Mouse (Mus musculus) liver, embryonic 12.5 days (tissue): ENCODE data around the gene Gps1. TPM values are rescaled to one million over a fixed set of nuclear protein-coding genes. Genes with fewer than 3 reads are reported as not detected.

Experiments used
- ATAC-seq: fragments of 200-750 bp; cut with Nextera tagmentation; 2 replicates; pipeline ENCODE4 v1.8.0; 2017; ENCODE audit warnings: moderate number of reproducible peaks, mild to moderate bottlenecking, moderate library complexity
- H3K27ac ChIP-seq: fragments of 300-500 bp; sonication (generic); 2 replicates; pipeline ENCODE4 v1.5.1; 2016; ENCODE audit warnings: mild to moderate bottlenecking
- H3K27me3 ChIP-seq: fragments of 300-500 bp; sonication (generic); replicated peaks from 2 replicates; pipeline ENCODE4 v1.6.1; 2016; ENCODE audit warnings: mild to moderate bottlenecking, moderate library complexity
- H3K36me3 ChIP-seq: fragments of 300-500 bp; sonication (generic); 2 replicates; pipeline ENCODE4 v1.6.1; 2016; ENCODE audit warnings: mild to moderate bottlenecking, moderate library complexity
- H3K4me1 ChIP-seq: fragments of 300-500 bp; sonication (generic); 2 replicates; pipeline ENCODE4 v1.6.1; 2016
- H3K4me2 ChIP-seq: fragments of 300-500 bp; sonication (generic); 2 replicates; pipeline ENCODE4 v1.6.1; 2016; ENCODE audit warnings: mild to moderate bottlenecking, moderate library complexity
- H3K4me3 ChIP-seq: fragments of 300-500 bp; sonication (generic); 2 replicates; pipeline ENCODE4 v1.5.1; 2016; ENCODE audit warnings: mild to moderate bottlenecking, moderate library complexity
- H3K9ac ChIP-seq: fragments of 300-500 bp; sonication (generic); 2 replicates; pipeline ENCODE4 v1.6.1; 2016; ENCODE audit warnings: mild to moderate bottlenecking, moderate library complexity
- H3K9me3 ChIP-seq: fragments of 300-500 bp; sonication (generic); replicated peaks from 2 replicates; pipeline ENCODE4 v1.6.1; 2016; ENCODE audit warnings: mild to moderate bottlenecking, moderate library complexity
- WGBS: fragments of 180-500 bp; shearing (Covaris S2); methylation state at CpG from one replicate; pipeline ENCODE4 v1.1.7; 2016; ENCODE audit not compliant: insufficient replicate concordance; 5-methylcytosine and 5-hydroxymethylcytosine counted together
- polyA plus RNA-seq: library from polyadenylated mRNA; unstranded; fragments of >200 nt; fragmentation: Nextera tagmentation; extraction: Ambion mirVana; gene quantifications from 2 replicates; pipeline ENCODE4 v1.2.1, GENCODE M21; 2016

Gene Gps1
- polyA plus RNA-seq, 1 experiment from 2014 or later, result 135 TPM

- no peaks in the 10 kb centered on the region for H3K27me3 ChIP-seq
- 87% methylated on average over 16 of the region's 16 CpGs for WGBS
Observed at GRCm38 (mm10) chr11:120812068-120812467, 28.0 kb downstream of the Gps1 start.

GRCm38 (mm10) chr11:120817358-120817757 lies 33.3 kb downstream of the Gps1 start:
- Histone ChIP-seq H3K9ac (no peak overlapping the region), H3K9me3 (no peaks in the 10 kb centered on the region), H3K27me3 (no peaks in the 10 kb centered on the region), H3K36me3 (peaks cover 100% of the 10 kb centered on the region), H3K4me1 (peaks cover 16% of the 10 kb centered on the region), H3K4me3 (no peak overlapping the region), H3K27ac (no peak overlapping the region), H3K4me2 (no peak overlapping the region)
- WGBS, result 78% methylated on average over 6 of the region's 6 CpGs
- no peak for ATAC-seq

More at GRCm38 (mm10) chr11:120812068-120812467, 28.0 kb downstream of the Gps1 start:
- H3K9me3 ChIP-seq, result no peaks in the 10 kb centered on the region
- H3K27ac ChIP-seq, result no peak overlapping the region
- no peak overlapping the region for H3K4me2 ChIP-seq
- peaks cover 100% of the 10 kb centered on the region for H3K36me3 ChIP-seq
- H3K4me1 ChIP-seq, result no peaks in the 10 kb centered on the region
- H3K9ac ChIP-seq, result no peak overlapping the region
- ATAC-seq, result no peak
- H3K4me3 ChIP-seq, result no peak overlapping the region

GRCm38 (mm10) chr11:120818251-120818650 lies 34.2 kb downstream of the Gps1 start:
- H3K4me3 ChIP-seq, result no peak overlapping the region
- H3K9ac ChIP-seq, result no peak overlapping the region
- H3K4me1 ChIP-seq, result peaks cover 25% of the 10 kb centered on the region
- H3K27ac ChIP-seq, result no peak overlapping the region
- no peak overlapping the region for H3K4me2 ChIP-seq
- H3K36me3 ChIP-seq, result peaks cover 95% of the 10 kb centered on the region
- ATAC-seq, result no peak
- no peaks in the 10 kb centered on the region for H3K9me3 ChIP-seq
- whole genome bisulfite sequencing, result 88% methylated on average over 13 of the region's 13 CpGs
- no peaks in the 10 kb centered on the region for H3K27me3 ChIP-seq

GRCm38 (mm10) chr11:120819556-120819955 lies 35.5 kb downstream of the Gps1 start:
- no peaks in the 10 kb centered on the region for H3K9me3 ChIP-seq
- H3K36me3 ChIP-seq, result peaks cover 82% of the 10 kb centered on the region
- no peak overlapping the region for H3K9ac ChIP-seq
- no peak for ATAC-seq
- H3K27ac ChIP-seq, result no peak overlapping the region
- peaks cover 34% of the 10 kb centered on the region for H3K4me1 ChIP-seq
- no peak overlapping the region for H3K4me2 ChIP-seq
- H3K27me3 ChIP-seq, result no peaks in the 10 kb centered on the region
- WGBS, result 89% methylated on average over 6 of the region's 6 CpGs
- H3K4me3 ChIP-seq, result no peak overlapping the region

- WGBS, result 84% methylated on average over 14 of the region's 14 CpGs
Observed at GRCm38 (mm10) chr11:120820546-120820945, 36.5 kb downstream of the Gps1 start.

GRCm38 (mm10) chr11:120821076-120821922 lies 37.2 kb downstream of the Gps1 start:
- H3K27me3 ChIP-seq, result no peaks in the 10 kb centered on the region
- WGBS, result 83% methylated on average over 14 of the region's 14 CpGs
- H3K9me3 ChIP-seq, result no peaks in the 10 kb centered on the region
- peak overlapping the region; percentile 77 for H3K4me3 ChIP-seq
- no peak overlapping the region; the same call in 1 of the 2 replicates for H3K9ac ChIP-seq
- no peak overlapping the region for H3K27ac ChIP-seq
- H3K4me1 ChIP-seq, result peaks cover 50% of the 10 kb centered on the region
- ATAC-seq, result no peak
- peak overlapping the region; percentile 95 for H3K4me2 ChIP-seq
- peaks cover 67% of the 10 kb centered on the region for H3K36me3 ChIP-seq

More at GRCm38 (mm10) chr11:120820546-120820945, 36.5 kb downstream of the Gps1 start:
- ATAC-seq, result no peak
- no peak overlapping the region for H3K4me2 ChIP-seq
- no peaks in the 10 kb centered on the region for H3K9me3 ChIP-seq
- H3K9ac ChIP-seq, result no peak overlapping the region
- no peaks in the 10 kb centered on the region for H3K27me3 ChIP-seq
- peaks cover 43% of the 10 kb centered on the region for H3K4me1 ChIP-seq
- peaks cover 72% of the 10 kb centered on the region for H3K36me3 ChIP-seq
- no peak overlapping the region for H3K27ac ChIP-seq
- H3K4me3 ChIP-seq, result no peak overlapping the region

GRCm38 (mm10) chr11:120822321-120822720 lies 38.2 kb downstream of the Gps1 start:
- Histone ChIP-seq H3K36me3 (peaks cover 58% of the 10 kb centered on the region), H3K9me3 (no peaks in the 10 kb centered on the region), H3K27ac (no peak overlapping the region), H3K9ac (peak overlapping the region; percentile 88), H3K4me3 (peak overlapping the region; percentile 77), H3K4me1 (peaks cover 50% of the 10 kb centered on the region), H3K4me2 (peak overlapping the region; percentile 95), H3K27me3 (no peaks in the 10 kb centered on the region)
- no peak for ATAC-seq
- 42% methylated on average over 4 of the region's 4 CpGs for WGBS

- peaks cover 50% of the 10 kb centered on the region for H3K4me1 ChIP-seq
- H3K27me3 ChIP-seq, result no peaks in the 10 kb centered on the region
- peak overlapping the region; percentile 88 for H3K9ac ChIP-seq
- 2% methylated on average over 14 of the region's 14 CpGs for WGBS
- ATAC-seq, result no peak
- peak overlapping the region; percentile 90 for H3K27ac ChIP-seq
- peaks cover 51% of the 10 kb centered on the region for H3K36me3 ChIP-seq
- H3K4me2 ChIP-seq, result peak overlapping the region; percentile 95
- H3K4me3 ChIP-seq, result peak overlapping the region; percentile 77
- no peaks in the 10 kb centered on the region for H3K9me3 ChIP-seq
Observed at GRCm38 (mm10) chr11:120822831-120823550, 38.9 kb downstream of the Gps1 start.

- 0 out of 2 replicates have a peak, but pooled peaks cover 1% of the 10 kb centered on the region for H3K27me3 ChIP-seq
- peak overlapping the region; percentile 77 for H3K4me3 ChIP-seq
- WGBS, result under 1% methylated on average over 40 of the region's 40 CpGs
- ATAC-seq, result peak; percentile 67
- H3K9me3 ChIP-seq, result no peaks in the 10 kb centered on the region
- H3K9ac ChIP-seq, result peak overlapping the region; percentile 88
- peak overlapping the region; percentile 95 for H3K4me2 ChIP-seq
- H3K4me1 ChIP-seq, result peaks cover 50% of the 10 kb centered on the region
- H3K27ac ChIP-seq, result peak overlapping the region; percentile 90
- H3K36me3 ChIP-seq, result peaks cover 46% of the 10 kb centered on the region
Observed at GRCm38 (mm10) chr11:120823551-120823947, 39.5 kb downstream of the Gps1 start.

GRCm38 (mm10) chr11:120823956-120824786 lies 40.1 kb downstream of the Gps1 start, which contains the start of gene Fasn:
Gene Fasn (minus strand): TSS chr11:120824547.
- Histone ChIP-seq H3K27me3 (0 out of 2 replicates have a peak, but pooled peaks cover 4% of the 10 kb centered on the region), H3K9me3 (no peaks in the 10 kb centered on the region), H3K4me3 (peak within 1 kb of the TSS; percentile 77), H3K27ac (peak within 1 kb of the TSS; percentile 90), H3K4me1 (peaks cover 50% of the 10 kb centered on the region), H3K4me2 (peak within 1 kb of the TSS; percentile 95), H3K9ac (peak within 1 kb of the TSS; percentile 88), H3K36me3 (peaks cover 40% of the 10 kb centered on the region)
- under 1% methylated on average over 103 of the region's 109 CpGs for WGBS
- peak; percentile 83 for ATAC-seq

GRCm38 (mm10) chr11:120824787-120825288 lies 40.8 kb downstream of the Gps1 start:
- Histone ChIP-seq H3K27ac (peak overlapping the region; percentile 90), H3K9me3 (no peaks in the 10 kb centered on the region), H3K4me1 (peaks cover 50% of the 10 kb centered on the region), H3K36me3 (peaks cover 33% of the 10 kb centered on the region), H3K4me3 (peak overlapping the region; percentile 77), H3K9ac (peak overlapping the region; percentile 70), H3K27me3 (0 out of 2 replicates have a peak, but pooled peaks cover 4% of the 10 kb centered on the region), H3K4me2 (peak overlapping the region; percentile 95)
- under 1% methylated on average over 21 of the region's 21 CpGs for WGBS
- ATAC-seq, result no peak
